Mouse (Mus musculus): Measurements from ENCODE around the gene Fmod.

GRCm38 (mm10) chr1:134055666-134056245 lies 18.7 kb downstream of the Fmod start:
- TF ChIP-seq EP300 (IDR thresholded peaks at IDR 0.05; ENCODE audit: low read depth) (no peak), CTCF (IDR thresholded peaks at IDR 0.05; ENCODE audit: low read depth) (no peak)

Data from liver, embryonic 14.5 days (tissue).